Mouse (Mus musculus): ENCODE measurements around the gene Mmachc. TPM values are rescaled to one million over a fixed set of nuclear protein-coding genes. Genes with fewer than 3 reads are reported as not detected.

Gene Mmachc
- 22.6 and 24.5 TPM in 2 replicates for polyA plus RNA-seq (2015; fragmentation: Nextera tagmentation; extraction: Ambion mirVana)

GRCm38 (mm10) chr4:116708201-116708764, at the start of gene Mmachc, which contains the start of gene Ccdc163:
Gene Mmachc, minus strand, starts transcription at chr4:116708406.
Gene Ccdc163, plus strand, starts transcription at chr4:116708509.
- no peaks in the 10 kb centered on the region for H3K36me3 ChIP-seq (ENCODE audit: control insufficient read depth, insufficient read depth, low read length)
- WGBS = under 1% methylated on average over 29 of the region's 29 CpGs
- H3K27ac ChIP-seq (ENCODE audit: low read depth, low read length) = peak within 1 kb of the TSS; percentile 61; the same call in 1 of the 2 replicates
- peaks cover 12% of the 10 kb centered on the region for H3K4me1 ChIP-seq (ENCODE audit: control insufficient read depth, insufficient read depth, low read depth, low read length)
- H3K9ac ChIP-seq (ENCODE audit: low read depth, low read length) = peak within 1 kb of the TSS; percentile 70
- no peaks in the 10 kb centered on the region for H3K9me3 ChIP-seq (ENCODE audit: control insufficient read depth, low read length)
- no peaks in the 10 kb centered on the region for H3K27me3 ChIP-seq (replicated peaks; ENCODE audit: control insufficient read depth, insufficient read depth, low read length)
- peak within 1 kb of the TSS; percentile 58 for H3K4me3 ChIP-seq (ENCODE audit: low read length)
- peak; percentile 99 for ATAC-seq
- peak within 1 kb of the TSS; percentile 89 for H3K4me2 ChIP-seq (ENCODE audit: low read length)

GRCm38 (mm10) chr4:116749750-116750149, 41.5 kb upstream of the Mmachc start:
- 93% methylated on average over 2 of the region's 2 CpGs for WGBS
- Histone ChIP-seq H3K4me3 (ENCODE audit: low read length) (no peak overlapping the region), H3K27me3 (replicated peaks; ENCODE audit: control insufficient read depth, insufficient read depth, low read length) (no peaks in the 10 kb centered on the region), H3K4me1 (ENCODE audit: control insufficient read depth, insufficient read depth, low read depth, low read length) (no peaks in the 10 kb centered on the region), H3K36me3 (ENCODE audit: control insufficient read depth, insufficient read depth, low read length) (no peaks in the 10 kb centered on the region), H3K4me2 (ENCODE audit: low read length) (no peak overlapping the region), H3K9me3 (ENCODE audit: control insufficient read depth, low read length) (no peaks in the 10 kb centered on the region), H3K27ac (ENCODE audit: low read depth, low read length) (no peak overlapping the region), H3K9ac (ENCODE audit: low read depth, low read length) (no peak overlapping the region)
- ATAC-seq = no peak

- Histone ChIP-seq H3K9ac (ENCODE audit: low read depth, low read length) (no peak overlapping the region), H3K4me1 (ENCODE audit: control insufficient read depth, insufficient read depth, low read depth, low read length) (no peaks in the 10 kb centered on the region), H3K27me3 (replicated peaks; ENCODE audit: control insufficient read depth, insufficient read depth, low read length) (no peaks in the 10 kb centered on the region), H3K36me3 (ENCODE audit: control insufficient read depth, insufficient read depth, low read length) (no peaks in the 10 kb centered on the region), H3K4me2 (ENCODE audit: low read length) (no peak overlapping the region), H3K9me3 (ENCODE audit: control insufficient read depth, low read length) (no peaks in the 10 kb centered on the region), H3K4me3 (ENCODE audit: low read length) (no peak overlapping the region), H3K27ac (ENCODE audit: low read depth, low read length) (no peak overlapping the region)
- no peak for ATAC-seq
- 89% methylated on average over 9 of the region's 9 CpGs for WGBS
Observed at GRCm38 (mm10) chr4:116738972-116739751, 31.0 kb upstream of the Mmachc start.

DNA sequence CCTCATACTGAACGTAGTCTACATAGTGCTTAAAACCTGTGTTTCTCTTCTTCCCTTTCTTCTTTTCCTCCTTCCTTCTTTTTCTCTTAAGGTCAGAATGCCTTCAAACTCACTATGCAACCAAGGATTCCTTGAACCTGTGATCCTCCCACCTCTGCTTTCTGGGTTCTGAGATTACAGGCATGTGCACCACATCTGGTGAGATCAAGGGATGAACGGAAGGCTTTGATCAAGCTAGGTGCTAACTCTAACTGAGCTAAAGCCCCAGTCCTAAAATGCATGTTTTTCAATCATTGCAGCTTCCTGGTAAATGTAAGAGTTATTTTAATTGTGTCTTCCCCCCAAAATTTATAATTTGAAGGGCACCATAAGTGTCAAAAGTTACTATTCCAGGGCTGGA, 26.8 kb upstream of the Mmachc start:
- H3K9ac ChIP-seq (ENCODE audit: low read depth, low read length) = no peak overlapping the region
- H3K4me2 ChIP-seq (ENCODE audit: low read length) = no peak overlapping the region
- no peaks in the 10 kb centered on the region for H3K9me3 ChIP-seq (ENCODE audit: control insufficient read depth, low read length)
- 99% methylated on average over 2 of the region's 2 CpGs for WGBS
- H3K27me3 ChIP-seq (replicated peaks; ENCODE audit: control insufficient read depth, insufficient read depth, low read length) = no peaks in the 10 kb centered on the region
- H3K27ac ChIP-seq (ENCODE audit: low read depth, low read length) = no peak overlapping the region
- H3K4me3 ChIP-seq (ENCODE audit: low read length) = no peak overlapping the region
- no peaks in the 10 kb centered on the region for H3K36me3 ChIP-seq (ENCODE audit: control insufficient read depth, insufficient read depth, low read length)
- no peak for ATAC-seq
- no peaks in the 10 kb centered on the region for H3K4me1 ChIP-seq (ENCODE audit: control insufficient read depth, insufficient read depth, low read depth, low read length)

DNA sequence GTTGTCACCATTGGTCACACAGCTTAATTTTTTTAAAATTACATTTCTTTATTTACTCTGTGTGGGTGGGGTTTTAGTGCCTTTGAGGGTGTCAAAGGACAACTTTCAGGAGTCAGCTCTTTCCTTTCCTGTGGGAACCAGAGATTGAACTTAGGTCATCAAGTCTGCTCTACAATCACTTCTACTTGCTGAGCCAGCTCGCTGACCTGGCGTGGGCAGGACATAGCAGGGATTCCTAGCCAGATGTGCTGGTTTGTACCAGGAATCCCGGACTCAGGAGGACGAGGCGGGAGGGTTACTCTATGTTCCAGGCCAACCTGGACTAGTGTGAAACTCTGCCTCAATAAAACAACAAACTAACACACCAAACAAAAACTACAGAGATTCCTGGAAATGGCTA, 24.1 kb upstream of the Mmachc start:
- Histone ChIP-seq H3K27ac (ENCODE audit: low read depth, low read length) (no peak overlapping the region), H3K9ac (ENCODE audit: low read depth, low read length) (no peak overlapping the region), H3K9me3 (ENCODE audit: control insufficient read depth, low read length) (no peaks in the 10 kb centered on the region), H3K4me2 (ENCODE audit: low read length) (no peak overlapping the region), H3K4me3 (ENCODE audit: low read length) (no peak overlapping the region), H3K36me3 (ENCODE audit: control insufficient read depth, insufficient read depth, low read length) (no peaks in the 10 kb centered on the region), H3K4me1 (ENCODE audit: control insufficient read depth, insufficient read depth, low read depth, low read length) (no peaks in the 10 kb centered on the region), H3K27me3 (replicated peaks; ENCODE audit: control insufficient read depth, insufficient read depth, low read length) (no peaks in the 10 kb centered on the region)
- ATAC-seq = no peak
- 83% methylated on average over 5 of the region's 5 CpGs for WGBS

GRCm38 (mm10) chr4:116731077-116731476, 22.9 kb upstream of the Mmachc start:
- H3K9me3 ChIP-seq (ENCODE audit: control insufficient read depth, low read length) = no peaks in the 10 kb centered on the region
- no peak overlapping the region for H3K4me2 ChIP-seq (ENCODE audit: low read length)
- no peak overlapping the region for H3K9ac ChIP-seq (ENCODE audit: low read depth, low read length)
- H3K4me1 ChIP-seq (ENCODE audit: control insufficient read depth, insufficient read depth, low read depth, low read length) = no peaks in the 10 kb centered on the region
- no peak overlapping the region for H3K4me3 ChIP-seq (ENCODE audit: low read length)
- H3K36me3 ChIP-seq (ENCODE audit: control insufficient read depth, insufficient read depth, low read length) = no peaks in the 10 kb centered on the region
- ATAC-seq = no peak
- no peaks in the 10 kb centered on the region for H3K27me3 ChIP-seq (replicated peaks; ENCODE audit: control insufficient read depth, insufficient read depth, low read length)
- no peak overlapping the region for H3K27ac ChIP-seq (ENCODE audit: low read depth, low read length)
- WGBS = 93% methylated on average over 9 of the region's 9 CpGs

- Histone ChIP-seq H3K9me3 (ENCODE audit: control insufficient read depth, low read length) (no peaks in the 10 kb centered on the region), H3K4me3 (ENCODE audit: low read length) (no peak overlapping the region), H3K9ac (ENCODE audit: low read depth, low read length) (no peak overlapping the region), H3K4me2 (ENCODE audit: low read length) (no peak overlapping the region), H3K36me3 (ENCODE audit: control insufficient read depth, insufficient read depth, low read length) (no peaks in the 10 kb centered on the region), H3K4me1 (ENCODE audit: control insufficient read depth, insufficient read depth, low read depth, low read length) (no peaks in the 10 kb centered on the region), H3K27me3 (replicated peaks; ENCODE audit: control insufficient read depth, insufficient read depth, low read length) (no peaks in the 10 kb centered on the region), H3K27ac (ENCODE audit: low read depth, low read length) (no peak overlapping the region)
- ATAC-seq = no peak
- 98% methylated on average over 3 of the region's 3 CpGs for WGBS
Observed at GRCm38 (mm10) chr4:116729532-116729931, 21.3 kb upstream of the Mmachc start.

DNA sequence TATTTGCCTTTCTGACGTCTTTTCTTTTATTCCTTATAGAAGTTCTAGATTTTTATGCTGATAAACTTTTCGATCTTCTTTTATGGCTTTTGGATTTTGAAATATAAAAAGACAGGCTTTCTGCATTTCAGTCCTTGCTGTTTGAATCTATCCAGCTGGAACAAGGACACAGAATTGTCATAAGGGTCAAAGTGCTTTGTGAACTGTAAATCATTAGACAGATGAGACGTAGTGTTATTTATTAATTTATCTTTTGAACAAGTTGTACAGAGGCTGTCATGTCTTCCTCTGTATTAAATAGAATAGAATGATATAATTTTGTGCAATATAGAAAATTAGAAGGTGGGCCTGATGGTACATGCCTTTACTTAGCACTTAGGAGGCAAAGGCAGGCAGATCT, 19.2 kb upstream of the Mmachc start:
- ATAC-seq = no peak
- no peak overlapping the region for H3K4me3 ChIP-seq (ENCODE audit: low read length)
- 89% methylated on average over 3 of the region's 3 CpGs for WGBS
- H3K27ac ChIP-seq (ENCODE audit: low read depth, low read length) = no peak overlapping the region
- H3K9me3 ChIP-seq (ENCODE audit: control insufficient read depth, low read length) = no peaks in the 10 kb centered on the region
- no peak overlapping the region for H3K4me2 ChIP-seq (ENCODE audit: low read length)
- H3K9ac ChIP-seq (ENCODE audit: low read depth, low read length) = no peak overlapping the region
- no peaks in the 10 kb centered on the region for H3K4me1 ChIP-seq (ENCODE audit: control insufficient read depth, insufficient read depth, low read depth, low read length)
- H3K36me3 ChIP-seq (ENCODE audit: control insufficient read depth, insufficient read depth, low read length) = no peaks in the 10 kb centered on the region
- H3K27me3 ChIP-seq (replicated peaks; ENCODE audit: control insufficient read depth, insufficient read depth, low read length) = no peaks in the 10 kb centered on the region

- Histone ChIP-seq H3K27me3 (replicated peaks; ENCODE audit: control insufficient read depth, insufficient read depth, low read length) (no peaks in the 10 kb centered on the region), H3K4me1 (ENCODE audit: control insufficient read depth, insufficient read depth, low read depth, low read length) (peaks cover 3% of the 10 kb centered on the region; the same call in 1 of the 2 replicates), H3K9ac (ENCODE audit: low read depth, low read length) (no peak overlapping the region), H3K36me3 (ENCODE audit: control insufficient read depth, insufficient read depth, low read length) (no peaks in the 10 kb centered on the region), H3K4me2 (ENCODE audit: low read length) (no peak overlapping the region), H3K4me3 (ENCODE audit: low read length) (no peak overlapping the region), H3K9me3 (ENCODE audit: control insufficient read depth, low read length) (no peaks in the 10 kb centered on the region), H3K27ac (ENCODE audit: low read depth, low read length) (no peak overlapping the region)
- WGBS = 82% methylated on average over 5 of the region's 5 CpGs
- ATAC-seq = no peak
Observed at GRCm38 (mm10) chr4:116725444-116725843, 17.2 kb upstream of the Mmachc start.
